Mouse (Mus musculus) forebrain, embryonic 13.5 days (tissue): ENCODE results near the gene Alppl2. TPM values are rescaled to one million over a fixed set of nuclear protein-coding genes. Genes with fewer than 3 reads are reported as not detected.

Experiments used
- ATAC-seq: fragments of 200-750 bp; cut with Nextera tagmentation; 2 replicates; pipeline ENCODE4 v1.8.0; 2017
- H3K27ac ChIP-seq: fragments of 300-500 bp; sonication (generic); 2 replicates; pipeline ENCODE4 v1.5.1; 2015; ENCODE audit warnings: inconsistent platforms, mild to moderate bottlenecking, moderate library complexity
- H3K27me3 ChIP-seq: fragments of 300-500 bp; sonication (generic); 2 replicates; pipeline ENCODE4 v1.6.1; 2015; ENCODE audit warnings: mild to moderate bottlenecking, inconsistent platforms
- H3K36me3 ChIP-seq: fragments of 300-500 bp; sonication (generic); 2 replicates; pipeline ENCODE4 v1.6.1; 2015; ENCODE audit warnings: mild to moderate bottlenecking, inconsistent platforms; ENCODE audit not compliant: poor library complexity, severe bottlenecking
- H3K4me1 ChIP-seq: fragments of 300-500 bp; sonication (generic); 2 replicates; pipeline ENCODE4 v1.6.1; 2015; ENCODE audit warnings: inconsistent platforms
- H3K4me2 ChIP-seq: fragments of 300-500 bp; sonication (generic); 2 replicates; pipeline ENCODE4 v1.6.1; 2015; ENCODE audit warnings: inconsistent platforms, mild to moderate bottlenecking, moderate library complexity
- H3K4me3 ChIP-seq: fragments of 300-500 bp; sonication (generic); 2 replicates; pipeline ENCODE4 v1.5.1; 2015; ENCODE audit warnings: mild to moderate bottlenecking, inconsistent platforms
- H3K9ac ChIP-seq: fragments of 300-500 bp; sonication (generic); 2 replicates; pipeline ENCODE4 v1.6.1; 2015; ENCODE audit warnings: mild to moderate bottlenecking, inconsistent platforms
- H3K9me3 ChIP-seq: fragments of 300-500 bp; sonication (generic); replicated peaks from 2 replicates; pipeline ENCODE4 v1.6.1; 2016; ENCODE audit warnings: inconsistent platforms
- WGBS: fragments of 180-500 bp; shearing (Covaris S2); methylation state at CpG from one replicate; pipeline ENCODE4 v1.1.7; 2015; 5-methylcytosine and 5-hydroxymethylcytosine counted together
- polyA plus RNA-seq: library from polyadenylated mRNA; unstranded; fragments of >200 nt; fragmentation: Nextera tagmentation; extraction: Ambion mirVana; gene quantifications from 2 replicates; pipeline ENCODE4 v1.2.1, GENCODE M21; 2015

The Alppl2 gene
- polyA plus RNA-seq, 1 experiment from 2014 or later, result not detected

GRCm38 (mm10) chr1:87041119-87041518 is 48.6 kb downstream of the Alppl2 start:
- WGBS, result 16% methylated on average over 3 of the region's 3 CpGs

GRCm38 (mm10) chr1:87038477-87039070 is 51.2 kb downstream of the Alppl2 start:
- WGBS, result 88% methylated on average over 2 of the region's 2 CpGs
- H3K4me3 ChIP-seq, result no peak overlapping the region
- H3K27ac ChIP-seq, result no peak overlapping the region
- H3K9me3 ChIP-seq, result no peaks in the 10 kb centered on the region
- H3K27me3 ChIP-seq, result no peaks in the 10 kb centered on the region
- no peak overlapping the region for H3K4me2 ChIP-seq
- peaks cover 20% of the 10 kb centered on the region for H3K4me1 ChIP-seq
- H3K36me3 ChIP-seq, result no peaks in the 10 kb centered on the region
- no peak for ATAC-seq
- no peak overlapping the region for H3K9ac ChIP-seq

More at GRCm38 (mm10) chr1:87041119-87041518, 48.6 kb downstream of the Alppl2 start:
- Histone ChIP-seq H3K9me3 (no peaks in the 10 kb centered on the region), H3K36me3 (peaks cover 14% of the 10 kb centered on the region), H3K4me2 (no peak overlapping the region), H3K27ac (no peak overlapping the region), H3K9ac (no peak overlapping the region), H3K4me3 (no peak overlapping the region), H3K4me1 (peaks cover 6% of the 10 kb centered on the region), H3K27me3 (no peaks in the 10 kb centered on the region)
- ATAC-seq, result peak; percentile 27; the same call in 1 of the 2 replicates

Other genes with a start within 250 kb of the Alppl2 start
- gene Alpi, start 11.7 kb upstream of the Alppl2 start, polyA plus RNA-seq, result not detected in 2 replicates
- gene Akp3, start 35.0 kb upstream of the Alppl2 start, polyA plus RNA-seq, result not detected in 2 replicates
- 20.0 and 20.2 TPM in 2 replicates for gene Ecel1, start 66.6 kb upstream of the Alppl2 start, polyA plus RNA-seq
- gene Prss56, start 93.4 kb upstream of the Alppl2 start, polyA plus RNA-seq, result 0.17 TPM in 1 of 2 replicates, not detected in the other
- not detected in 2 replicates for gene Chrnd, start 100.7 kb upstream of the Alppl2 start, polyA plus RNA-seq
- gene Chrng, start 114.7 kb upstream of the Alppl2 start, polyA plus RNA-seq, result not detected in 2 replicates
- gene Eif4e2, start 124.0 kb upstream of the Alppl2 start, polyA plus RNA-seq, result 103 and 108 TPM in 2 replicates
- gene Efhd1, start 174.4 kb upstream of the Alppl2 start, polyA plus RNA-seq, result 1.1 TPM in 2 replicates
- gene Gigyf2, start 237.1 kb upstream of the Alppl2 start, polyA plus RNA-seq, result 65.4 and 67.4 TPM in 2 replicates